Mouse (Mus musculus): ENCODE data around the gene Gpr68. TPM values are rescaled to one million over a fixed set of nuclear protein-coding genes. Genes with fewer than 3 reads are reported as not detected.

Gpr68 gene
- polyA plus RNA-seq, 1 experiment = 25.2 TPM

GRCm38 (mm10) chr12:100867097-100867496 lies 40.9 kb downstream of the Gpr68 start:
- no peaks in the 10 kb centered on the region for H3K27me3 ChIP-seq (ENCODE audit: control insufficient read depth, insufficient read depth, low read length)
- TF ChIP-seq POLR2A (IDR thresholded peaks at IDR 0.05; ENCODE audit: control insufficient read depth, extremely low read depth, insufficient read depth, low read length, poor library complexity) = no peak
- TF ChIP-seq CTCF (IDR thresholded peaks at IDR 0.05; ENCODE audit: borderline replicate concordance, control insufficient read depth, extremely low read depth, insufficient read depth, low read length, poor library complexity) = no peak
- WGBS = 97% methylated on average over 8 of the region's 8 CpGs
- no peak for DNase-seq
- no peak overlapping the region for H3K4me3 ChIP-seq (ENCODE audit: control insufficient read depth, insufficient read depth, low read length)
- H3K4me1 ChIP-seq (replicated peaks; ENCODE audit: control insufficient read depth, insufficient read depth, low read length) = no peaks in the 10 kb centered on the region
- H3K27ac ChIP-seq (ENCODE audit: control insufficient read depth, insufficient read depth, low read length) = no peak overlapping the region
- H3K36me3 ChIP-seq (ENCODE audit: control insufficient read depth, insufficient read depth, low read length) = no peaks in the 10 kb centered on the region

- Histone ChIP-seq H3K27ac (ENCODE audit: control insufficient read depth, insufficient read depth, low read length) (no peak overlapping the region), H3K4me3 (ENCODE audit: control insufficient read depth, insufficient read depth, low read length) (no peak overlapping the region), H3K4me1 (replicated peaks; ENCODE audit: control insufficient read depth, insufficient read depth, low read length) (no peaks in the 10 kb centered on the region), H3K36me3 (ENCODE audit: control insufficient read depth, insufficient read depth, low read length) (no peaks in the 10 kb centered on the region), H3K27me3 (ENCODE audit: control insufficient read depth, insufficient read depth, low read length) (no peaks in the 10 kb centered on the region)
- TF ChIP-seq CTCF (IDR thresholded peaks at IDR 0.05; ENCODE audit: borderline replicate concordance, control insufficient read depth, extremely low read depth, insufficient read depth, low read length, poor library complexity) (no peak), POLR2A (IDR thresholded peaks at IDR 0.05; ENCODE audit: control insufficient read depth, extremely low read depth, insufficient read depth, low read length, poor library complexity) (no peak)
- 92% methylated on average over 11 of the region's 11 CpGs for WGBS
- DNase-seq = no peak
Observed at GRCm38 (mm10) chr12:100865509-100866078, 42.4 kb downstream of the Gpr68 start.

- no peak for DNase-seq
- Histone ChIP-seq H3K27ac (ENCODE audit: control insufficient read depth, insufficient read depth, low read length) (no peak overlapping the region), H3K36me3 (ENCODE audit: control insufficient read depth, insufficient read depth, low read length) (no peaks in the 10 kb centered on the region), H3K4me1 (replicated peaks; ENCODE audit: control insufficient read depth, insufficient read depth, low read length) (no peaks in the 10 kb centered on the region), H3K4me3 (ENCODE audit: control insufficient read depth, insufficient read depth, low read length) (no peak overlapping the region), H3K27me3 (ENCODE audit: control insufficient read depth, insufficient read depth, low read length) (no peaks in the 10 kb centered on the region)
- no peak for TF ChIP-seq POLR2A (IDR thresholded peaks at IDR 0.05; ENCODE audit: control insufficient read depth, extremely low read depth, insufficient read depth, low read length, poor library complexity)
- no peak for TF ChIP-seq CTCF (IDR thresholded peaks at IDR 0.05; ENCODE audit: borderline replicate concordance, control insufficient read depth, extremely low read depth, insufficient read depth, low read length, poor library complexity)
Observed at GRCm38 (mm10) chr12:100865072-100865471, 42.9 kb downstream of the Gpr68 start.

GRCm38 (mm10) chr12:100862856-100863446 lies 45.0 kb downstream of the Gpr68 start:
- 94% methylated on average over 3 of the region's 3 CpGs for WGBS
- Histone ChIP-seq H3K4me3 (ENCODE audit: control insufficient read depth, insufficient read depth, low read length) (no peak overlapping the region), H3K4me1 (replicated peaks; ENCODE audit: control insufficient read depth, insufficient read depth, low read length) (peaks cover under 1% of the 10 kb centered on the region; the same call in 1 of the 2 replicates), H3K36me3 (ENCODE audit: control insufficient read depth, insufficient read depth, low read length) (no peaks in the 10 kb centered on the region), H3K27me3 (ENCODE audit: control insufficient read depth, insufficient read depth, low read length) (no peaks in the 10 kb centered on the region), H3K27ac (ENCODE audit: control insufficient read depth, insufficient read depth, low read length) (no peak overlapping the region)
- no peak for DNase-seq
- TF ChIP-seq POLR2A (IDR thresholded peaks at IDR 0.05; ENCODE audit: control insufficient read depth, extremely low read depth, insufficient read depth, low read length, poor library complexity) (no peak), CTCF (IDR thresholded peaks at IDR 0.05; ENCODE audit: borderline replicate concordance, control insufficient read depth, extremely low read depth, insufficient read depth, low read length, poor library complexity) (no peak)

- no peak for DNase-seq
- Histone ChIP-seq H3K4me1 (replicated peaks; ENCODE audit: control insufficient read depth, insufficient read depth, low read length) (peaks cover 5% of the 10 kb centered on the region; the same call in 1 of the 2 replicates), H3K4me3 (ENCODE audit: control insufficient read depth, insufficient read depth, low read length) (no peak overlapping the region), H3K27me3 (ENCODE audit: control insufficient read depth, insufficient read depth, low read length) (no peaks in the 10 kb centered on the region), H3K27ac (ENCODE audit: control insufficient read depth, insufficient read depth, low read length) (no peak overlapping the region), H3K36me3 (ENCODE audit: control insufficient read depth, insufficient read depth, low read length) (no peaks in the 10 kb centered on the region)
- TF ChIP-seq CTCF (IDR thresholded peaks at IDR 0.05; ENCODE audit: borderline replicate concordance, control insufficient read depth, extremely low read depth, insufficient read depth, low read length, poor library complexity) = no peak
- no peak for TF ChIP-seq POLR2A (IDR thresholded peaks at IDR 0.05; ENCODE audit: control insufficient read depth, extremely low read depth, insufficient read depth, low read length, poor library complexity)
- 52% methylated on average over 3 of the region's 3 CpGs for WGBS
Observed at GRCm38 (mm10) chr12:100862272-100862671, 45.7 kb downstream of the Gpr68 start.

GRCm38 (mm10) chr12:100857791-100858190 lies 50.2 kb downstream of the Gpr68 start:
- Histone ChIP-seq H3K4me1 (replicated peaks; ENCODE audit: control insufficient read depth, insufficient read depth, low read length) (peaks cover 9% of the 10 kb centered on the region), H3K36me3 (ENCODE audit: control insufficient read depth, insufficient read depth, low read length) (no peaks in the 10 kb centered on the region), H3K27ac (ENCODE audit: control insufficient read depth, insufficient read depth, low read length) (no peak overlapping the region), H3K4me3 (ENCODE audit: control insufficient read depth, insufficient read depth, low read length) (no peak overlapping the region), H3K27me3 (ENCODE audit: control insufficient read depth, insufficient read depth, low read length) (no peaks in the 10 kb centered on the region)
- WGBS = 46% methylated on average over 7 of the region's 7 CpGs
- no peak for DNase-seq
- TF ChIP-seq POLR2A (IDR thresholded peaks at IDR 0.05; ENCODE audit: control insufficient read depth, extremely low read depth, insufficient read depth, low read length, poor library complexity) = no peak
- TF ChIP-seq CTCF (IDR thresholded peaks at IDR 0.05; ENCODE audit: borderline replicate concordance, control insufficient read depth, extremely low read depth, insufficient read depth, low read length, poor library complexity) = no peak

All from thymus, adult 2 months (tissue).